Mouse (Mus musculus): Measurements from ENCODE around the gene Pola1.

The Pola1 gene

DNA sequence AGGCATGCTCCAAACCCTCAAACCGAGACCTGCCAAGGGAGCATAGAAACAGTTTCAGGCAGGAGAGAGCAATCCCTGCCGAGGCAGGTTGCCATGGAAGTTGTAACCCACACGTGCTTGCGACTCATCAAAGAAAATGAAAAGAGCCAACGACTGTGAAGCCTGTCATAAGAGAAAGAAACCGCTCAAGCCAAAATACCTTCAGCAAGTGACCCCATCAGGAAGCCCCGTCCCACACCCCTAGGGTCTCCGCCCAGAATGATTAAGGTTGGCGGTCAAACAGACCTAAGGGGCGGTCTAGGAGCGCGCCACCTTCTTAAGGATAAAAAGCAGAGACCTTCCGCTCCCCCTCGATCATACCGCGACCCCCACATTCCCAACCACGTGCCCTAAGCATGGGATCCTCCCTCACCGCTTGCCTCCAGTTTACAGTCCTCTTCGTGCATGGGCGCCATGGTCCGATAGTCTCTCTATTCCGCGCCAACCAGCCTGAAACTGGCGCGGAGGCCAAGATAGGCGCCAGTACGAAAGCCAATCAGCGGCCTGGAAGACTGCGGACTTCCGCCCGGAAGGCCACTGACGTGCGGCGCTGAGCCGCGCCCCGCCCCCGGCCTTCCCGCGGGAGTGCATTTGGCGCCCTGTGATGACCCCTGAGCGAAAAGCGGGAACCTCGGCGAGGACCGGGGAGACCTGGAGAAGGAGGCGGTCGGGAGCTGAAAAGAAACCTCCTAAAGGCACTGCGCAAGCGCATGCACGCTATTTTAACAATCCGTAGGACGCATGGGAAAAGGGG, at the start of gene Pola1:
Pola1 (minus strand) TSS at position 499 of the 793 bp plus-strand sequence.
- peak; percentile 79 for DNase-seq (ENCODE audit: extremely low spot score, low spot score)

DNA sequence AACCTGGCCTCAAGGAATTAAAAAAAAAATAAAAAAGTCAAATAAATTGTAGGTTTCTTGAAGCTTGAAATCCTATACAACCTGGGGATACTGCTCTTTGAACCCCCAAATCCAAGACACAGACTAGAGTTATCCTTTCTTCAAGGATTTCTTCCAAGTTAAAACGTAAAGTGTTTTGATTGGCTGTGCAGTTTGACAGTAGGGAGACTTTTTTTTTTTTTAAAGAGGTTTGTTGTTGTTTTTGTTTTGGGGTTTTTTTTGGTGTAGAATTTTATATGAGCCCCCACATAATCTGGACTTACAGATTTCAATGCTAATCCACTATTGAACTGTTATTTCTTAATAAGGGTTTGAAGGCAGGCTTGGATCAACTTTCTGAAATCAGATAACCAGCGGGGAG, 44.3 kb upstream of the Pola1 start:
- no peak for DNase-seq (ENCODE audit: extremely low spot score, low spot score)

GRCm38 (mm10) chrX:93674836-93675795, 43.2 kb upstream of the Pola1 start:
- DNase-seq (ENCODE audit: extremely low spot score, low spot score) = peak; percentile 45

DNA sequence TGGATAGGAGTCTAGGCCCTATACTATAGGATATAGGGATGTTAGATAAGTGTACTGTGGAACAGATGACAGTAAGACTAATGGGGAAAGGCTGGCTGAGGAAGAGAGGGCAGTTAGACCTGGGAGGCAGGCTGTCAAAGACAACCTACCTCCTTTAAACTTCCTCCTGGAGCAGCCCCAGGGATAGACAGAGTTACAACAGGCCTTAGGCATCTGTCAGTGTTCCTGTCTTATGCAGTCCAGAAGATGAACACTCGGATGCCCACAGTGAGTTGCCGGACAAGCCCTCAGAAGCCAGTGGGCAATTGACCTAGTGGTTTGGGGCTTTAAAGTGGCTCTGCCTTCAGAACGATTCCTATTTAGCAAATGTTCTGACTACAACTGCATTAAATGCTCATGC, 42.5 kb upstream of the Pola1 start:
- DNase-seq (ENCODE audit: extremely low spot score, low spot score) = no peak

DNA sequence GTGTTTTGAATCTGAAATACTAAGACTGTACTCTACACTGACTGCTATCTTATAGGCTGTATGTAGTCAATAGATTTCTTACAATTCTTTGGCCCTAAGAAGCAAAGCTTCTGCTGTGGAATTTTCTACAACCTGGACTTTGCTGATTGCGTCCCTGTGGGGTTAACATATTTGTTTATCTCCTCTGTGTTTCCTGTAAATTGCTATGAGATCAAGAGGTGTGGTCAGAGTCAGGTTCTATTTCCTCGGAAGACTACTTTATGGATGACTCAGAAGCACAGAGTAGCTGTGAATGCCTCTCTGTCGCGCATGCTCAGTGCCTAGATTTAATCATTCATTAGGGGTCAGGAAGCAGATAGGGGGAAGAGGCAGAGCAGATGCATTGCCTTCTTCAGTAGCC, 32.8 kb upstream of the Pola1 start:
- no peak for DNase-seq (ENCODE audit: extremely low spot score, low spot score)

- no peak for DNase-seq (ENCODE audit: extremely low spot score, low spot score)
Observed at GRCm38 (mm10) chrX:93663919-93664586, 32.1 kb upstream of the Pola1 start.

GRCm38 (mm10) chrX:93655153-93655552, 23.2 kb upstream of the Pola1 start:
- DNase-seq (ENCODE audit: extremely low spot score, low spot score) = no peak

- no peak for DNase-seq (ENCODE audit: extremely low spot score, low spot score)
Observed at GRCm38 (mm10) chrX:93654218-93655002, 22.5 kb upstream of the Pola1 start, which contains the start of gene Pcyt1b. Gene Pcyt1b (plus strand): TSS chrX:93654863.

DNA sequence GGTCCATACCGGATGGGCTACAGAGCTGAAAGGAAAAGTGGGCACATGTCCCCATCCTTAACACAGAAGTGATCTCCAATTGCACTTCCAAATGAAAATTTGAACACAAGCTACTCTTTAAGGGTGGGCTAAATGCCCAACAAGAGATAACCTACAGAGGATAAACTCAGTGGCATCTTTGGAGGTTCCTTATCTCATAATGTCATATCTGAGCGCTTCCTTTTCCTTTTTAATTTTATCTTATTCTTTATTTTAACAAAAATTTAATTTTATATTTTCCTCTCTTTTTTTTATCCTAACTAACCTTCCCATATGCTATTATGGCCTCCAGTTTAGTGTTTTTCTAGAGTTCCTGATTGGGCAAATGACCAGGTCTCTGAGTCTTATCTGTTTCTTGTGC, 18.8 kb upstream of the Pola1 start:
- no peak for DNase-seq (ENCODE audit: extremely low spot score, low spot score)

DNA sequence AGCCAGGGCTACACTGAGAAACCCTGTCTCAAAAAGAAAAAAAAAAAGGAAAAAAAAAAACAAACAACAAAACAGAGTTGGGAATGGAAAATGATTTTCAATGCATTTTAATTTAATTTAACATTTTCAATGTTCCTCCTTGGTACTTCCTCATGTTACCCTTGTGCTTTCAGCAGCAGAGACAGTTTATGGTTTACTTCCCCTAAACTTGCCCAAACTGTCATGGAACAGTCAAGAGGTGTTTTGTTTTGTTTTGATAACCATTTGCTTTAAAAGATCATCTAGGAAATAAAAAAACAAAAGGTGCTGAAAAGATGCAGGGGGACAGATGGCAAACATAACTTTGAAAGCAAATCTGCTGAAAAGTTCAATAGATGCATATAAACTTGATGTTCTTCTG, 12.1 kb upstream of the Pola1 start:
- no peak for DNase-seq (ENCODE audit: extremely low spot score, low spot score)

GRCm38 (mm10) chrX:93643600-93643999, 11.6 kb upstream of the Pola1 start:
- DNase-seq (ENCODE audit: extremely low spot score, low spot score) = no peak

DNA sequence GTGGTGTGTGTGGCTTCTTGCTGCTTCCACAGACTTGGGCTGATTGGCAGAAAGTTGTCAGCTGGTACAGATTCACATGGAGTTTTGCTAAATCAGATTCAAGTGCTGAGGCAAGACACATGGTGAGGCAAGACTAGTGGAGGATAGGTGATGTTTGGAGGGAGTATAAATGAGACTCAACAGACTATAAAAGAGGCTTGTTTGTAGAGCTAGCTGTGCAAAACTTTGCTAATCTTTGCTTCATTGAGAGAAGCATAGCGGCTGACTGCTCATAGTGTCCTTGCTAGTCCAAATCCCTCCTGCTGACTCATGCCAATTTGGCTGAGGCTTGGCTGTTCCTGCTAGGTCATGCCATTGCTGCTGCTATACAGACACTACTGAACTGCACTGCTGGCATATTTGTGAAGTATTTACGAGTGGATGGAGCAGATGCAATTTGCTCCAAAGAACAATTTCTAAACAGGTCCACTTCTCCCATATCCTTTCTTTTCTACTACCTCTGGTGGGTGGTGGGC, 3.0 kb upstream of the Pola1 start:
- no peak for DNase-seq (ENCODE audit: extremely low spot score, low spot score)

DNA sequence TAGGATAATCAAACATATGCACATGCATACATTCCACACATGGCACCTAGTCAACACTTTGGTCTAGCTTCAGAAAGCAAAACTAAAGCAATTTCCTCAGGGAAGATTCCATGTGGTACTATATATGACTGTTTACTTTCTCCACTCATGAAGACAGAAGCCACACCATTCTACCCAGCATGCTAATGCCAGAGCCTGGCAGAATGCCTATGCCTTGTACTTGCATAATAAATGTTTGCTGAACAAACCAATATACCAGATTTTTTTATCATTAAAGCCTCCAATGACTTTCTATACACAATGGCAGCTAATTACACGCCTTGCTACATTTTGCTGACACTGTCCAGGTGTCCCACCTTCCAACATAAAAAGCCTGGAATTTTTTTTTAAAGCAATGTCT, 1.7 kb downstream of the Pola1 start:
- DNase-seq (ENCODE audit: extremely low spot score, low spot score) = no peak

- no peak for DNase-seq (ENCODE audit: extremely low spot score, low spot score)
Observed at GRCm38 (mm10) chrX:93602214-93602613, 29.7 kb downstream of the Pola1 start.

DNA sequence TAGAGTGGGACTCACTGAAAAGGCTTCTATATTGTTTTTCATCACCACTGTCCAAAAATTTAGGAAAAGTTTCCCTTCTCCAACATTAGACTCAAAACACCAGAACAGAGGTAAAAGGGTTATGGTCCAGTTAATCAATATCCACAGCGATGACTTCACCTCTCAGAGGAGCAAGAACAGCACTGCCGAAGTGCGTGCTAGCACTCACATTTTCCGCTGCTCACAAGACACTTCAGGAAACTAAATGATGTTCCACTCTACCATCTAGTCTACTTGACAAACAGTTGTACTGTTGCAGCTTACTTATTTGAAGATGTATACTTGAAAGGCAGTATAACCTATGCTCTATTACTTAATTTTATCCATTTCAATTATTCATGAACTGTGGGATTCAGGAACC, 37.7 kb downstream of the Pola1 start:
- no peak for DNase-seq (ENCODE audit: extremely low spot score, low spot score)

GRCm38 (mm10) chrX:93580931-93581330, 51.0 kb downstream of the Pola1 start:
- no peak for DNase-seq (ENCODE audit: extremely low spot score, low spot score)

GRCm38 (mm10) chrX:93557171-93557570, 74.8 kb downstream of the Pola1 start:
- no peak for DNase-seq (ENCODE audit: extremely low spot score, low spot score)

DNA sequence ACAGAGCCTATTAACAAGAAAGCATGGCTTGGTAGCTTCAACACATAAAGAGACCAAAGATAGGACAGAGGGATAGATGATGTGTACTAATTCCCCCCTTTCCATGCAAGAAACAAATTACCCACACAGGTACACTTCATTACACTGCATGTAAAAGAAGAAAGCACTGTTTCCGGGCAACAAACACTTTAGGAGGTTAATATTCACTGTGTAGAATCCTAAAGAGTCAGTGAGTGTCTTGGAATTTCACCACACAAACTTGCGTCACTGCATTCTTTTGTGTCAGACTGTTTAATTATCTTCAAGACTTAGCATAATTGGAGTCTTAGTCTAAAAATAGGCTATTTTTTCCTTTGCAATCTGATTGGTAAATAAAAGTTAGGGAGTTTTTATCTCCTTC, 92.2 kb downstream of the Pola1 start:
- DNase-seq (ENCODE audit: extremely low spot score, low spot score) = no peak

DNA sequence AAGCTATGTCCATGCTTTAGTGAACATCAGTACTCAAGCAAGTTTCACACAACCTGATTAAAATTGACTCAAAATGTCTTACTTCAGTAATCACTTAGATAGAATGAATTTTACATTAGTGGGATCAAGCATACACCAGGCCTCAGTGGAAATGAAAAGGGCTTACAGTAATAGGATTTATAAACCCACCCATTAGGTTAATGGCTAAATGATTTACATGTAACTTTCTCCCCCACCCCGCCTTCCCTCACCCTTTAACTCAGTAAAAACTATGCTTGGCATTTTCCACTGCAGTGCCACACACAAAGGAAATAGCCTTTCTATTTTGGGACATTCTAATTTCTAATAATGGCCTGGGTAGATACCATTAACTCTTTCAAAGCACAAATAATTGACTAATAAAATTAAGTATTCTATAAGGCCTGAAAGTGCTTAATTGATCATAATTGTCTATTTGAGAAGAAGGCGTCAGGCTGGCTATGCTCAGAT, 129.0 kb downstream of the Pola1 start:
- no peak for DNase-seq (ENCODE audit: extremely low spot score, low spot score)

- no peak for DNase-seq (ENCODE audit: extremely low spot score, low spot score)
Observed at GRCm38 (mm10) chrX:93497597-93497996, 134.4 kb downstream of the Pola1 start.

- no peak for DNase-seq (ENCODE audit: extremely low spot score, low spot score)
Observed at GRCm38 (mm10) chrX:93465711-93466110, 166.2 kb downstream of the Pola1 start.
